Mouse (Mus musculus) kidney, embryonic 16.5 days (tissue): ENCODE measurements around the gene Capn11. TPM values are rescaled to one million over a fixed set of nuclear protein-coding genes. Genes with fewer than 3 reads are reported as not detected.

ENCODE experiments used
- ATAC-seq: fragments of 200-750 bp; cut with Nextera tagmentation; 2 replicates; pipeline ENCODE4 v1.8.0; 2017; ENCODE audit warnings: moderate TSS enrichment; ENCODE audit not compliant: low FRiP score, low TSS enrichment
- H3K27ac ChIP-seq: fragments of 300-500 bp; sonication (generic); 2 replicates; pipeline ENCODE4 v1.5.1; 2014; ENCODE audit warnings: low read length
- H3K27me3 ChIP-seq: fragments of 300-500 bp; sonication (generic); 2 replicates; pipeline ENCODE4 v1.6.1; 2014; ENCODE audit warnings: low read length, control low read depth, mixed read lengths; ENCODE audit not compliant: insufficient read depth
- H3K36me3 ChIP-seq: fragments of 300-500 bp; sonication (generic); 2 replicates; pipeline ENCODE4 v1.6.1; 2014; ENCODE audit warnings: low read length, control low read depth, mixed read lengths; ENCODE audit not compliant: insufficient read depth
- H3K4me1 ChIP-seq: fragments of 300-500 bp; sonication (generic); 2 replicates; pipeline ENCODE4 v1.6.1; 2014; ENCODE audit warnings: low read length, control low read depth, mixed read lengths; ENCODE audit not compliant: insufficient read depth
- H3K4me2 ChIP-seq: fragments of 300-500 bp; sonication (generic); replicated peaks from 2 replicates; pipeline ENCODE4 v1.6.1; 2014; ENCODE audit warnings: low read depth, low read length
- H3K4me3 ChIP-seq: fragments of 300-500 bp; sonication (generic); 2 replicates; pipeline ENCODE4 v1.5.1; 2014; ENCODE audit warnings: mild to moderate bottlenecking, low read length
- H3K9ac ChIP-seq: fragments of 300-500 bp; sonication (generic); replicated peaks from 2 replicates; pipeline ENCODE4 v1.6.1; 2014; ENCODE audit warnings: low read length
- H3K9me3 ChIP-seq: fragments of 300-500 bp; sonication (generic); 2 replicates; pipeline ENCODE4 v1.6.1; 2016; ENCODE audit warnings: low read length, control low read depth
- WGBS: fragments of 180-500 bp; shearing (Covaris S2); extraction: QIAGEN DNeasy Blood & Tissue Kit; methylation state at CpG from one replicate; pipeline ENCODE4 v1.1.7; 2014; 5-methylcytosine and 5-hydroxymethylcytosine counted together
- polyA plus RNA-seq: library from polyadenylated mRNA; unstranded; fragments of >200 nt; fragmentation: Nextera tagmentation; extraction: Ambion mirVana; gene quantifications from 2 replicates; pipeline ENCODE4 v1.2.1, GENCODE M21; 2015

Gene Capn11
- polyA plus RNA-seq, 1 experiment from 2014 or later = 0.60 TPM

DNA sequence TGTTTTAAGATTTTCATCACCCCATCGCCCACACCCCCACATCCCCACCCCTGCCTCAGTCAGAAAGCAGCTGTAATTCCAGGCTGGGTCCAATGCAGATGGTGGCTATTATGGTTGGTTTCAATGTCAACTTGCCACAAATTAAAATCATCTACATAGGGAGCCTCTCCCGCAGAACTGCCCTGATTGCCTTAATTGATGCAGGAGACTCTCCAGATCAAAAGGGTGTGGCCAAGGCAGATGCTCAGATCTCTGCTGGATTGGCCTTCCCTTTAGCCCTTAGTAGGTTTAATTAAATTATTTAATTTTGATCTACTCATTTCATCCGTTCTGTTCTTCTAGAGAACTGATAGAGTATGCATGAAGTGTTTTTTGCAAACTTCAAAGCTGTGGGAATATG lies 56.1 kb downstream of the Capn11 start:
- no peak overlapping the region for H3K27ac ChIP-seq
- no peak overlapping the region for H3K9ac ChIP-seq
- ATAC-seq = no peak
- H3K4me1 ChIP-seq = peaks cover 29% of the 10 kb centered on the region
- no peaks in the 10 kb centered on the region for H3K36me3 ChIP-seq
- H3K9me3 ChIP-seq = no peaks in the 10 kb centered on the region
- WGBS = 80% methylated on average over 3 of the region's 3 CpGs
- no peak overlapping the region for H3K4me2 ChIP-seq
- H3K27me3 ChIP-seq = peaks cover 9% of the 10 kb centered on the region; the same call in 1 of the 2 replicates
- H3K4me3 ChIP-seq = no peak overlapping the region

DNA sequence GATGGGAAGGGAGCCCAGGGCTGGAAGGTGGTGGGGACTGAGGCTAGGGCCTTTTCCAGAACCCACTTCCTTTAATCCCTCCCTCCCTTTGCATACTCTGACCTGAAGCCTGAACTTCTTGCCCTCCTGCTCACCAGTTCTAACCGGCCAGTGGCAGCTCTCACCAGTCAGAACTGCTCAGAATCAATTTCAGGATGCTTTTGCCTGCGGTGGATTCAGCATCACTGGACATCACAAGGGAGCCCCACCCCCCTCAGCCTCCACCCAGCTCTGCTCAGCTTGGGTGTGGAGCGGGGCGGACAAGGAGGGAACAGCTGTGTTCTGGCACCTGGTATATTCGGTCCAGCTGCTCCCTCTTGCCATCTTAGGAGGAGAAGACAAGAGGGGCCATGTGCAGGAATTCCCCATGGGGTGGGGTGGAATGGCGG lies 57.2 kb downstream of the Capn11 start, which contains the start of gene Mymx:
Mymx (minus strand) TSS at position 226 of the 428 bp plus-strand sequence.
- peak within 1 kb of the TSS; percentile 26; the same call in 1 of the 2 replicates for H3K4me2 ChIP-seq
- peak; percentile 60 for ATAC-seq
- H3K9ac ChIP-seq = peak within 1 kb of the TSS; percentile 48
- H3K27me3 ChIP-seq = peaks cover 9% of the 10 kb centered on the region; the same call in 1 of the 2 replicates
- H3K9me3 ChIP-seq = no peaks in the 10 kb centered on the region
- peak within 1 kb of the TSS; percentile 61; the same call in 1 of the 2 replicates for H3K27ac ChIP-seq
- peak within 1 kb of the TSS; percentile 15 for H3K4me3 ChIP-seq
- no peaks in the 10 kb centered on the region for H3K36me3 ChIP-seq
- H3K4me1 ChIP-seq = peaks cover 32% of the 10 kb centered on the region
- WGBS = 45% methylated on average over 6 of the region's 6 CpGs

DNA sequence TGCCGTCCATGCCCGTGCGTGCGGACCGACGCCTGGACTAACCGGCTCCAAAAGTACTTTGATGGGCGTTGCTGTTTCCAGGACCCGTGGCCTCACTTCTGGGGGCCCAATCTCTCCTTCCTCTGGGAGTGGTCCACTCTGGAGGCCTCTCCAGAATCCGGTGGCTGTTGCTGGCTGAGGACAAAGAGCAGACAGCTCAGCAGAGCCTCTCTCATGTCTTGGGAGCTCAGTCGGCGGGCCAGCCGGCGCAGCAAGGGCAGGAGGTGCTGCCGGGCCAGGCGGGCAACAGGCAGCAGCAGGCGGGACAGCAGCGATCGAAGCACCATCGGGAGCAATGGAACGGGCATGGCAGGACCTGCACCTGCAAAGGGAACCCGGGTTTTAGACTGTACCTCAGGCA lies 57.8 kb downstream of the Capn11 start:
- H3K27me3 ChIP-seq = peaks cover 9% of the 10 kb centered on the region; the same call in 1 of the 2 replicates
- no peaks in the 10 kb centered on the region for H3K9me3 ChIP-seq
- H3K27ac ChIP-seq = peak overlapping the region; percentile 61; the same call in 1 of the 2 replicates
- H3K4me2 ChIP-seq = peak overlapping the region; percentile 26; the same call in 1 of the 2 replicates
- H3K4me3 ChIP-seq = peak overlapping the region; percentile 15
- H3K9ac ChIP-seq = peak overlapping the region; percentile 48
- H3K36me3 ChIP-seq = no peaks in the 10 kb centered on the region
- peaks cover 38% of the 10 kb centered on the region for H3K4me1 ChIP-seq
- ATAC-seq = no peak
- 24% methylated on average over 22 of the region's 22 CpGs for WGBS

GRCm38 (mm10) chr17:45600267-45600666 lies 58.9 kb downstream of the Capn11 start:
- no peaks in the 10 kb centered on the region for H3K36me3 ChIP-seq
- no peak overlapping the region for H3K4me3 ChIP-seq
- ATAC-seq = no peak
- WGBS = 53% methylated on average over 8 of the region's 8 CpGs
- no peak overlapping the region for H3K4me2 ChIP-seq
- no peak overlapping the region for H3K9ac ChIP-seq
- H3K27me3 ChIP-seq = peaks cover 9% of the 10 kb centered on the region; the same call in 1 of the 2 replicates
- H3K4me1 ChIP-seq = peaks cover 48% of the 10 kb centered on the region
- no peaks in the 10 kb centered on the region for H3K9me3 ChIP-seq
- no peak overlapping the region for H3K27ac ChIP-seq

DNA sequence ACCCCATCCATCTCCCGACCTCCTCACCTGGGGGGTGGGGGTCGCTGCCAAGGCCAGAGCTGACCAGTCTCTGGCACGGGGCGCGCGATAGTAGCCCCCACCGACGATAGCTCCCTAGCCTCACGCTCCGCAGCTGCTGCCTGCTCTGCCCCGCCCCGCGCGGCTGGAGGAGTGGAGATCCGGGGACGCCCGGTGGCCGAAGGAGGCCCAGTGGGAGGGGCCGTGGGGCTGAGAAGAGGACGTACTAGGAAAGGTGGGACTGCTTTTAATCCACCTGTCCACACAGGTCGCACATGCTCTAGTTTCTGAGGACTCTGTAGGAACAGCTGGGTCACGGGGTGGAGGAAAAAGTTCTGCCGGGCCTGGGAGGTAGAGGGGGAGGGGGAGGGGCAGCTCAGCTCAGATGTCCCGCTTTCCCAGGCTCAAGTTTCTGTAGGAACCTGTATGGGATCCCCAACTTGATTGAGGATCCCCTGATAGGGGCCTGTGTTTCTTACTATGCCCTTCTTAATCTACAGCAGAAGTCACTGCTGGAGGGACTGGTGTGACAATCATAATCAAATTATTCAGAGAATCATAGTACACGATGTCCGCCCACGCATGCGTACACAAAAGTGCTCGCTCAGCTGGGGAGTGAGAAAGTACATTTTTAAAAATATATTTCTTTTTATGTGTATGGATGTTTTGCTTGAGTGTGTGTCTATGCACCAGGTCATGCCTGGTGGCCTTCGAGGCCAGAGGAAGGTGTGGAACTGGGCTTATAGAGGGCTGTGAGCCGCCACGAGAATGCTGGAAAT lies 59.5 kb downstream of the Capn11 start, which contains the start of gene Slc29a1:
Slc29a1 (minus strand) TSS at position 161 of the 797 bp plus-strand sequence.
- peak within 1 kb of the TSS; percentile 44 for H3K4me3 ChIP-seq
- H3K36me3 ChIP-seq = no peaks in the 10 kb centered on the region
- peak within 1 kb of the TSS; percentile 65 for H3K9ac ChIP-seq
- 16% methylated on average over 32 of the region's 32 CpGs for WGBS
- no peaks in the 10 kb centered on the region for H3K9me3 ChIP-seq
- H3K4me2 ChIP-seq = peak within 1 kb of the TSS; percentile 80
- H3K4me1 ChIP-seq = peaks cover 53% of the 10 kb centered on the region
- H3K27me3 ChIP-seq = peaks cover 9% of the 10 kb centered on the region; the same call in 1 of the 2 replicates
- ATAC-seq = peak; percentile 29
- peak within 1 kb of the TSS; percentile 38; the same call in 1 of the 2 replicates for H3K27ac ChIP-seq

DNA sequence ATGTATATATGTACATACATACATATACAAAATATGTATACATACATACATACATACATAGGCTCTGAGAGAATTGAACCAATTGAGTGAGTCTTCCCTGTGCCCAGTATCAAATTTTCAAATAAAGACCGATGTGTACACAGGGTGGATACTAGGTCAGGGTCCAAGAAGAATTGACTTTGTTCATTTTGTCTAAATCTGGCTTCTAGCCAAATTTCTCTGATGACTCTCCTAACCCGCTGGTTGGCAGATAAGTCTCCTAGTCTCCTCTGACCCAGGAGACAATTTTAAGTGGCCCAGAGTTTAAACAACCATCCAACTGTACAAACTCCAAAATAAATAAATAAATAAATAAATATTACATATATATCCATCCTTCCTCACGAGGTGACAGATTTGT lies 60.2 kb downstream of the Capn11 start:
- H3K27ac ChIP-seq = no peak overlapping the region; the same call in 1 of the 2 replicates
- H3K4me1 ChIP-seq = peaks cover 61% of the 10 kb centered on the region
- H3K4me2 ChIP-seq = peak overlapping the region; percentile 80
- no peaks in the 10 kb centered on the region for H3K36me3 ChIP-seq
- no peak overlapping the region; the same call in 1 of the 2 replicates for H3K9ac ChIP-seq
- H3K4me3 ChIP-seq = peak overlapping the region; percentile 44
- peaks cover 9% of the 10 kb centered on the region; the same call in 1 of the 2 replicates for H3K27me3 ChIP-seq
- ATAC-seq = no peak
- WGBS = 43% methylated on average over 3 of the region's 3 CpGs
- H3K9me3 ChIP-seq = no peaks in the 10 kb centered on the region

GRCm38 (mm10) chr17:45598376-45598775 lies 60.7 kb downstream of the Capn11 start:
- no peak overlapping the region for H3K9ac ChIP-seq
- WGBS = 93% methylated on average over 2 of the region's 2 CpGs
- H3K27me3 ChIP-seq = peaks cover 9% of the 10 kb centered on the region; the same call in 1 of the 2 replicates
- no peak overlapping the region for H3K4me3 ChIP-seq
- no peak overlapping the region for H3K4me2 ChIP-seq
- ATAC-seq = no peak
- no peaks in the 10 kb centered on the region for H3K9me3 ChIP-seq
- no peaks in the 10 kb centered on the region for H3K36me3 ChIP-seq
- peaks cover 66% of the 10 kb centered on the region for H3K4me1 ChIP-seq
- H3K27ac ChIP-seq = no peak overlapping the region

DNA sequence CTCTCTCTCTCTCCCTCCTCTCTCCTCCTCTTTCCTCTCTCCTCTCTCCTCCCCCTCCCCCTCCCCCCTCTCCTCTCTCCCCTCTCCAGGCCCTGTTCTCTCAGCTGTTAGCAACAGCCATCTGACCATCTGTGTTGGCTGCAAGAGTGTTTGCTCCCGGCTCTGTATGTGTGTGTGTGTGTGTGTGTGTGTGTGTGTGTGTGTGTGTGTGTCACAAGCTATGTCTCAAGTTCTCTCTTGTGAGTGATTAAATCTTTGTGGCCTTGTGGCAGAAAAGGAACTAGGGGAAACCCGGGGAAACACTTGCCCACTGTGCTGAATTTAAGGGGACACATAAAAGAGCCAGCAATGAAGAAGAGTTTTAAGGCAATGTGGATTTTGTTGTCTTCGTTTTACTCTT lies 61.3 kb downstream of the Capn11 start:
- no peaks in the 10 kb centered on the region for H3K9me3 ChIP-seq
- peaks cover 9% of the 10 kb centered on the region; the same call in 1 of the 2 replicates for H3K27me3 ChIP-seq
- no peak overlapping the region for H3K9ac ChIP-seq
- H3K27ac ChIP-seq = no peak overlapping the region
- 39% methylated on average over 3 of the region's 3 CpGs for WGBS
- no peaks in the 10 kb centered on the region for H3K36me3 ChIP-seq
- H3K4me2 ChIP-seq = no peak overlapping the region
- ATAC-seq = no peak
- H3K4me1 ChIP-seq = peaks cover 72% of the 10 kb centered on the region
- H3K4me3 ChIP-seq = no peak overlapping the region

- Histone ChIP-seq H3K27me3 (peaks cover 9% of the 10 kb centered on the region; the same call in 1 of the 2 replicates), H3K4me1 (peaks cover 77% of the 10 kb centered on the region), H3K4me3 (no peak overlapping the region), H3K27ac (no peak overlapping the region), H3K36me3 (no peaks in the 10 kb centered on the region), H3K4me2 (no peak overlapping the region), H3K9me3 (no peaks in the 10 kb centered on the region), H3K9ac (no peak overlapping the region)
- ATAC-seq = peak; percentile 16; the same call in 1 of the 2 replicates
- 38% methylated on average over 11 of the region's 11 CpGs for WGBS
These were observed 62.3 kb downstream of the Capn11 start for GRCm38 (mm10) chr17:45596631-45597396.
